Mouse (Mus musculus): ENCODE data around the gene Gpr35. TPM values are rescaled to one million over a fixed set of nuclear protein-coding genes. Genes with fewer than 3 reads are reported as not detected.

Gpr35 gene
- total and polyA plus RNA-seq, 3 experiments, result 0.21 to 1.7 (median 0.44) TPM

GRCm38 (mm10) chr1:93035981-93036380, 85.3 kb downstream of the Gpr35 start:
- in situ Hi-C loops (cut with MboI; ENCODE audit: low pct_ligation_motif_present, low pct_unique_long_range_greater_than_20kb, low sequenced_read_pairs), result no loop called here
- no peak overlapping the region for H3K27ac ChIP-seq (ENCODE audit: insufficient read depth, low read depth)
- H3K4me1 ChIP-seq (ENCODE audit: control insufficient read depth in 1 of 2, insufficient read depth in 2 of 2), result no peaks in the 10 kb centered on the region
- DNase-seq (ENCODE audit: extremely low read depth), result no peak
- H3K9me3 ChIP-seq (replicated peaks; ENCODE audit: low read length), result peaks cover 13% of the 10 kb centered on the region
- TF ChIP-seq NELFE (IDR thresholded peaks at IDR 0.05; ENCODE audit: low read depth, low read length), result no peak
- TF ChIP-seq SIN3A (IDR thresholded peaks at IDR 0.05; ENCODE audit: low read length), result no peak
- TF ChIP-seq HCFC1 (IDR thresholded peaks at IDR 0.05; ENCODE audit: low read depth, low read length), result no peak
- TF ChIP-seq EP300 (IDR thresholded peaks at IDR 0.05; ENCODE audit: low read length), result no peak
- no peak for TF ChIP-seq POLR2A (IDR thresholded peaks at IDR 0.05; ENCODE audit: low read depth, low read length)
- no peak for TF ChIP-seq MYC (IDR thresholded peaks at IDR 0.05; ENCODE audit: low read depth, low read length)
- TF ChIP-seq JUND (conservative IDR thresholded peaks at IDR 0.05; ENCODE audit: low read depth, low read length), result no peak
- no peak for TF ChIP-seq UBTF (IDR thresholded peaks at IDR 0.05; ENCODE audit: low read depth, low read length)
- no peak for TF ChIP-seq ZKSCAN1 (IDR thresholded peaks at IDR 0.05; ENCODE audit: borderline replicate concordance, low read depth, low read length)
- TF ChIP-seq GABPA (IDR thresholded peaks at IDR 0.05; ENCODE audit: insufficient replicate concordance, low read depth, low read length), result no peak
- no peak for TF ChIP-seq ZNF384 (IDR thresholded peaks at IDR 0.05; ENCODE audit: low read depth, low read length)
- TF ChIP-seq BHLHE40 (IDR thresholded peaks at IDR 0.05; ENCODE audit: low read depth, low read length), result no peak
- TF ChIP-seq CHD2 (IDR thresholded peaks at IDR 0.05; ENCODE audit: low read length), result no peak
- no peaks in the 10 kb centered on the region for H3K79me2 ChIP-seq (replicated peaks; ENCODE audit: control insufficient read depth, extremely low read depth, insufficient read depth, poor library complexity, severe bottlenecking)
- H3K4me2 ChIP-seq (ENCODE audit: insufficient read depth, low read depth, poor library complexity, severe bottlenecking), result no peak overlapping the region
- H3K27me3 ChIP-seq (replicated peaks), result peaks cover 82% of the 10 kb centered on the region
- H3K4me3 ChIP-seq (replicated peaks in 1 of 3; ENCODE audit: low read depth in 2 of 3, low read length in 2 of 3, poor library complexity in 1 of 3), result no peak overlapping the region
- no peak overlapping the region for H3K9ac ChIP-seq (ENCODE audit: insufficient read depth, low read depth)
- no peaks in the 10 kb centered on the region for H3K36me3 ChIP-seq (replicated peaks in 1 of 2; ENCODE audit: control insufficient read depth in 1 of 2, insufficient read depth in 1 of 2, low read length in 1 of 2)
- dilution Hi-C loops (cut with MboI; ENCODE audit: extremely low pct_ligation_motif_present, extremely low pct_unique_long_range_greater_than_20kb, low sequenced_read_pairs), result no loop called here

Other genes starting within 250 kb of the Gpr35 start
- gene Gpc1, start 119.2 kb upstream of the Gpr35 start, total RNA-seq (2012; rRNA removed), result 0.55 and 0.59 TPM in 2 replicates
- gene Gpc1, start 119.2 kb upstream of the Gpr35 start, total RNA-seq (2014; rRNA removed), result 0.05 TPM in 1 of 2 replicates, not detected in the other
- 0.11 TPM in 1 of 2 replicates, not detected in the other for gene Gpc1, start 119.2 kb upstream of the Gpr35 start, polyA plus RNA-seq (2012; ENCODE audit: insufficient read length, low read depth)
- gene Ankmy1, start 48.0 kb upstream of the Gpr35 start, total RNA-seq (2012; rRNA removed), result 0.04 and 0.13 TPM in 2 replicates
- gene Ankmy1, start 48.0 kb upstream of the Gpr35 start, total RNA-seq (2014; rRNA removed), result 0.11 TPM in 1 of 2 replicates, not detected in the other
- gene Ankmy1, start 48.0 kb upstream of the Gpr35 start, polyA plus RNA-seq (2012; ENCODE audit: insufficient read length, low read depth), result 0.07 TPM in 1 of 2 replicates, not detected in the other
- gene Dusp28, start 43.9 kb upstream of the Gpr35 start, total RNA-seq (2012; rRNA removed), result 3.4 and 3.6 TPM in 2 replicates
- 3.2 and 4.6 TPM in 2 replicates for gene Dusp28, start 43.9 kb upstream of the Gpr35 start, total RNA-seq (2014; rRNA removed)
- gene Dusp28, start 43.9 kb upstream of the Gpr35 start, polyA plus RNA-seq (2012; ENCODE audit: insufficient read length, low read depth), result 2.6 and 3.6 TPM in 2 replicates
- 13.8 and 14.6 TPM in 2 replicates for gene Rnpepl1, start 40.1 kb upstream of the Gpr35 start, total RNA-seq (2012; rRNA removed)
- gene Rnpepl1, start 40.1 kb upstream of the Gpr35 start, total RNA-seq (2014; rRNA removed), result 4.5 and 5.1 TPM in 2 replicates
- gene Rnpepl1, start 40.1 kb upstream of the Gpr35 start, polyA plus RNA-seq (2012; ENCODE audit: insufficient read length, low read depth), result 12.7 and 20.2 TPM in 2 replicates
- 13.2 and 15.9 TPM in 2 replicates for gene Capn10, start 16.5 kb upstream of the Gpr35 start, total RNA-seq (2012; rRNA removed)
- 12.9 and 16.1 TPM in 2 replicates for gene Capn10, start 16.5 kb upstream of the Gpr35 start, total RNA-seq (2014; rRNA removed)
- gene Capn10, start 16.5 kb upstream of the Gpr35 start, polyA plus RNA-seq (2012; ENCODE audit: insufficient read length, low read depth), result 11.6 and 11.9 TPM in 2 replicates
- gene Aqp12, start 55.5 kb downstream of the Gpr35 start, total RNA-seq (2012; rRNA removed), result not detected in 2 replicates
- not detected in 2 replicates for gene Aqp12, start 55.5 kb downstream of the Gpr35 start, total RNA-seq (2014; rRNA removed)
- gene Aqp12, start 55.5 kb downstream of the Gpr35 start, polyA plus RNA-seq (2012; ENCODE audit: insufficient read length, low read depth), result not detected in 2 replicates
- 0.17 and 0.25 TPM in 2 replicates for gene Kif1a, start 151.1 kb downstream of the Gpr35 start, total RNA-seq (2012; rRNA removed)
- gene Kif1a, start 151.1 kb downstream of the Gpr35 start, total RNA-seq (2014; rRNA removed), result 0.11 and 0.17 TPM in 2 replicates
- gene Kif1a, start 151.1 kb downstream of the Gpr35 start, polyA plus RNA-seq (2012; ENCODE audit: insufficient read length, low read depth), result 0.61 and 0.93 TPM in 2 replicates
- gene Agxt, start 184.4 kb downstream of the Gpr35 start, total RNA-seq (2012; rRNA removed), result not detected in 2 replicates
- not detected in 2 replicates for gene Agxt, start 184.4 kb downstream of the Gpr35 start, total RNA-seq (2014; rRNA removed)
- gene Agxt, start 184.4 kb downstream of the Gpr35 start, polyA plus RNA-seq (2012; ENCODE audit: insufficient read length, low read depth), result not detected in 2 replicates
- gene 2310007B03Rik, start 210.1 kb downstream of the Gpr35 start, total RNA-seq (2012; rRNA removed), result 0.08 TPM in 1 of 2 replicates, not detected in the other
- not detected in 2 replicates for gene 2310007B03Rik, start 210.1 kb downstream of the Gpr35 start, total RNA-seq (2014; rRNA removed)
- gene 2310007B03Rik, start 210.1 kb downstream of the Gpr35 start, polyA plus RNA-seq (2012; ENCODE audit: insufficient read length, low read depth), result 0.11 TPM in 1 of 2 replicates, not detected in the other
- gene Crocc2, start 217.9 kb downstream of the Gpr35 start, total RNA-seq (2012; rRNA removed), result not detected in 2 replicates
- not detected in 2 replicates for gene Crocc2, start 217.9 kb downstream of the Gpr35 start, total RNA-seq (2014; rRNA removed)
- not detected in 2 replicates for gene Crocc2, start 217.9 kb downstream of the Gpr35 start, polyA plus RNA-seq (2012; ENCODE audit: insufficient read length, low read depth)

Measured in CH12.LX (cell line).